In the genomic region with DNA sequence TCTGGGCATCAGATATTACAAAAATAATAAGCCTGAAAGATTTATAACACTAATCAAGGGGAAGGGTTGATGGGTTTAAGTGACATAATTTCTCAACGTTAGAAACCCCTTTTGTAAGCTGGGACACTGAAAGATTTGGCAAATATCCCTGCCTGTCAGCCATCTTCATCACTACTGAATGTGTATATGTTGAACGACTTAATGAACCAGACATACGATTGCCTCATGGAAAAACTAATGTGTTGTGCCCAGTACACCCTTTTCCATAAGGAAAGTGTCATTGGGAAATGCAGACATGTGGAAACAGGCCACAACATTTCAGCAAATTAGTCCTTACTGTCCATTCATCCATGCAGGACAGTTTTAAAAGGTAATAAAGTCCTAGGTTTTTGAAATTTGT, we compare ENCODE assay signal across 25 mouse cellular contexts.
DNase-seq lines count a peak whose midpoint lies in the region; ATAC-seq and TF ChIP-seq lines count a peak whose summit lies in the region.
"Had no signal": no experiment of that assay in that cellular context is flagged by ENCODE, and none has a peak within 500 bp of the region (broad histone marks: within the 10 kb centered on the region; RNA-seq: fewer than 3 reads in every experiment).

No protein-coding gene starts in this region.

- ATAC-seq in lung, embryonic 14.5 days (ENCODE audit: insufficient read depth) = no peak
- ATAC-seq: CD4-positive, CD25-positive, alpha-beta regulatory T cell, adult 4 months; forebrain, embryonic 13.5 days; hindbrain, embryonic 16.5 days had no signal

- peak; percentile 30 for DNase-seq in lung, embryonic 14.5 days
- no peak for DNase-seq in lung, adult 2 months
- peak; percentile 39 for DNase-seq in retina, postnatal 1 day
- no peak for DNase-seq in retina, embryonic 14.5 days (ENCODE audit: low spot score)
- peak; percentile 62 for DNase-seq in gonadal fat pad, adult 2 months (ENCODE audit: low read depth)
- DNase-seq in gastrocnemius, postnatal 25 days = no peak
- DNase-seq: adrenal gland, adult 2 months; adrenal gland, postnatal 14 days; cerebellum, adult 11-12 months; cerebellum, adult 8-10 months; cerebellum, postnatal 10 days; cerebellum, postnatal 36 days; embryo, embryonic 11 days; gastrocnemius, postnatal 36 days; heart, adult 11 months had no signal

- TF ChIP-seq POLR2A in lung, adult 2 months (IDR thresholded peaks at IDR 0.05; ENCODE audit: borderline replicate concordance, extremely low read depth, low read depth, low read length) = no peak

- H3K9me3 ChIP-seq in lung, embryonic 14.5 days (ENCODE audit: low read depth, low read length) = no peaks in the 10 kb centered on the region
- H3K9me3 ChIP-seq: embryonic facial prominence, embryonic 10.5 days; embryonic facial prominence, embryonic 13.5 days; forebrain, embryonic 10.5 days; forebrain, embryonic 13.5 days; hindbrain, embryonic 10.5 days; hindbrain, embryonic 13.5 days had no signal

- H3K36me3 ChIP-seq in lung, embryonic 14.5 days (ENCODE audit: insufficient read depth) = no peaks in the 10 kb centered on the region
- H3K36me3 ChIP-seq: embryonic facial prominence, embryonic 10.5 days; embryonic facial prominence, embryonic 13.5 days; forebrain, embryonic 10.5 days; hindbrain, embryonic 10.5 days; hindbrain, embryonic 13.5 days had no signal

- H3K4me1 ChIP-seq in lung, embryonic 14.5 days (ENCODE audit: insufficient read depth) = no peaks in the 10 kb centered on the region
- no peaks in the 10 kb centered on the region for H3K4me1 ChIP-seq in lung, adult 2 months (ENCODE audit: control insufficient read depth, insufficient read depth, low read length)
- H3K4me1 ChIP-seq: embryonic facial prominence, embryonic 10.5 days; embryonic facial prominence, embryonic 13.5 days; forebrain, embryonic 10.5 days; forebrain, embryonic 13.5 days; hindbrain, embryonic 10.5 days; hindbrain, embryonic 13.5 days had no signal

- no peak overlapping the region for H3K4me3 ChIP-seq in lung, embryonic 14.5 days (ENCODE audit: low read depth, low read length)
- no peak overlapping the region for H3K4me3 ChIP-seq in lung, adult 2 months (replicated peaks; ENCODE audit: extremely low read depth, low read depth, low read length)
- H3K4me3 ChIP-seq: embryonic facial prominence, embryonic 10.5 days; embryonic facial prominence, embryonic 13.5 days; erythroblast, embryonic 14.5 days; forebrain, embryonic 10.5 days; forebrain, embryonic 13.5 days; hindbrain, embryonic 10.5 days; hindbrain, embryonic 13.5 days had no signal

- 34% methylated on average over 3 of the region's 3 CpGs for WGBS in lung, embryonic 14.5 days
- 65% methylated on average over 3 of the region's 3 CpGs for WGBS in lung, adult 2 months

- no peaks in the 10 kb centered on the region for H3K27me3 ChIP-seq in lung, embryonic 14.5 days (ENCODE audit: insufficient read depth, low read length)
- H3K27me3 ChIP-seq: embryonic facial prominence, embryonic 13.5 days; forebrain, embryonic 13.5 days; hindbrain, embryonic 13.5 days had no signal

- TF ChIP-seq CTCF in lung, embryonic 14.5 days (IDR thresholded peaks at IDR 0.05; ENCODE audit: low read depth) = no peak
- no peak for TF ChIP-seq CTCF in lung, adult 2 months (IDR thresholded peaks at IDR 0.05; ENCODE audit: insufficient read depth, low read length)

- H3K4me2 ChIP-seq in lung, embryonic 14.5 days = no peak overlapping the region
- H3K4me2 ChIP-seq: embryonic facial prominence, embryonic 13.5 days; forebrain, embryonic 13.5 days; heart, embryonic 11.5 days; hindbrain, embryonic 13.5 days had no signal

- no peak overlapping the region for H3K9ac ChIP-seq in lung, embryonic 14.5 days
- H3K9ac ChIP-seq: embryonic facial prominence, embryonic 13.5 days; forebrain, embryonic 13.5 days; hindbrain, embryonic 13.5 days had no signal

- no peak overlapping the region for H3K27ac ChIP-seq in lung, embryonic 14.5 days (ENCODE audit: low read depth)
- H3K27ac ChIP-seq: embryonic facial prominence, embryonic 10.5 days; embryonic facial prominence, embryonic 13.5 days; forebrain, embryonic 10.5 days; forebrain, embryonic 13.5 days; hindbrain, embryonic 10.5 days; hindbrain, embryonic 13.5 days had no signal

Comparison
In these comparisons a context has a peak if more than half of its experiments do, and no peak if none do; other contexts are left out.
1. DNase-seq: peak in lung, embryonic 14.5 days (single experiment), retina, postnatal 1 day (single experiment) and gonadal fat pad, adult 2 months (single experiment); none in lung, adult 2 months (single experiment), retina, embryonic 14.5 days (single experiment) and gastrocnemius, postnatal 25 days (single experiment).